Mouse (Mus musculus) CH12.LX (cell line): ENCODE results near the gene Gfm2. TPM values are rescaled to one million over a fixed set of nuclear protein-coding genes. Genes with fewer than 3 reads are reported as not detected.

Experiments
- DNase-seq: peaks from one replicate; pipeline ENCODE4 v3.0.0-alpha.2; 2013; ENCODE audit errors: extremely low read depth
- H3K27ac ChIP-seq: 2 replicates; pipeline ENCODE4 v1.5.1; 2012; ENCODE audit warnings: low read depth, mild to moderate bottlenecking, control low read depth, moderate library complexity; ENCODE audit not compliant: insufficient read depth
- H3K27me3 ChIP-seq: replicated peaks from 2 replicates; pipeline ENCODE3; 2012; ENCODE audit warnings: inconsistent platforms
- H3K36me3 ChIP-seq, 2 experiments: replicated peaks in 1 of 2; 2 replicates each; pipeline versions ENCODE3 to v1.6.1; 2012; ENCODE audit warnings: inconsistent platforms in 1 of 2, low read length in 1 of 2, mild to moderate bottlenecking in 1 of 2, mixed read lengths in 1 of 2, moderate library complexity in 1 of 2; ENCODE audit not compliant: control insufficient read depth in 1 of 2, insufficient read depth in 1 of 2
- H3K4me1 ChIP-seq, 2 experiments: 2 replicates each; pipeline ENCODE4 v1.6.1; 2012; ENCODE audit warnings: inconsistent platforms in 1 of 2, moderate library complexity in 1 of 2; ENCODE audit not compliant: insufficient read depth in 2 of 2, control insufficient read depth in 1 of 2
- H3K4me2 ChIP-seq: 2 replicates; pipeline ENCODE4 v1.6.1; 2012; ENCODE audit warnings: low read depth, mild to moderate bottlenecking, control low read depth; ENCODE audit not compliant: poor library complexity, insufficient read depth, severe bottlenecking
- H3K4me3 ChIP-seq, 3 experiments: fragments of 150-350 bp in 1 of 3; sonication (generic) in 1 of 3; replicated peaks in 1 of 3; 2 replicates each; pipeline versions ENCODE3 to v1.5.1; 2011 to 2012; ENCODE audit warnings: low read depth in 2 of 3, low read length in 2 of 3, mild to moderate bottlenecking in 2 of 3, moderate library complexity in 2 of 3, control low read depth in 1 of 3, improper control_type of control experiment in 1 of 3, inconsistent platforms in 1 of 3, mixed read lengths in 1 of 3; ENCODE audit not compliant: poor library complexity in 1 of 3
- H3K79me2 ChIP-seq: replicated peaks from 2 replicates; pipeline ENCODE4 v1.6.1; 2012; ENCODE audit warnings: mild to moderate bottlenecking, moderate library complexity; ENCODE audit not compliant: control insufficient read depth, poor library complexity, insufficient read depth, severe bottlenecking; ENCODE audit errors: extremely low read depth
- H3K9ac ChIP-seq: 2 replicates; pipeline ENCODE4 v1.6.1; 2012; ENCODE audit warnings: low read depth, mild to moderate bottlenecking, control low read depth, moderate library complexity; ENCODE audit not compliant: insufficient read depth
- H3K9me3 ChIP-seq: replicated peaks from 2 replicates; pipeline ENCODE3; 2012; ENCODE audit warnings: low read length, inconsistent platforms, mixed read lengths
- BHLHE40 ChIP-seq: IDR thresholded peaks from 2 replicates; pipeline ENCODE4 v1.6.1; 2011; ENCODE audit warnings: mild to moderate bottlenecking, low read depth, low read length, improper control_type of control experiment
- CHD1 ChIP-seq: IDR thresholded peaks from 2 replicates; pipeline ENCODE4 v1.6.1; 2012; ENCODE audit warnings: low read depth, low read length, improper control_type of control experiment, inconsistent platforms
- CTCF ChIP-seq, 2 experiments: IDR thresholded peaks in 1 of 2; conservative IDR thresholded peaks in 1 of 2; 2 replicates each; pipeline ENCODE4 v1.5.1; 2011 to 2012; ENCODE audit warnings: low read depth in 2 of 2, low read length in 2 of 2, improper control_type of control experiment in 1 of 2, inconsistent platforms in 1 of 2, mild to moderate bottlenecking in 1 of 2, moderate library complexity in 1 of 2
- E2F4 ChIP-seq: IDR thresholded peaks from 2 replicates; pipeline ENCODE4 v1.6.1; 2011; ENCODE audit warnings: low read depth, low read length, improper control_type of control experiment; ENCODE audit not compliant: insufficient replicate concordance
- ELF1 ChIP-seq: IDR thresholded peaks from 2 replicates; pipeline ENCODE4 v1.6.1; 2014; ENCODE audit warnings: low read depth, mild to moderate bottlenecking, inconsistent platforms, low read length, improper control_type of control experiment
- HCFC1 ChIP-seq: IDR thresholded peaks from 2 replicates; pipeline ENCODE4 v1.6.1; 2012; ENCODE audit warnings: low read depth, mild to moderate bottlenecking, inconsistent platforms, low read length, improper control_type of control experiment
- JUN ChIP-seq: IDR thresholded peaks from 2 replicates; pipeline ENCODE4 v1.6.1; 2011; ENCODE audit warnings: low read depth, mild to moderate bottlenecking, low read length, improper control_type of control experiment, moderate library complexity; ENCODE audit not compliant: insufficient read depth
- MAFK ChIP-seq: IDR thresholded peaks from 2 replicates; pipeline ENCODE4 v1.6.1; 2011; ENCODE audit warnings: low read length, improper control_type of control experiment; ENCODE audit not compliant: insufficient replicate concordance
- MYC ChIP-seq: IDR thresholded peaks from 2 replicates; pipeline ENCODE4 v1.6.1; 2011; ENCODE audit warnings: low read depth, mild to moderate bottlenecking, improper control_type of control experiment, low read length
- NELFE ChIP-seq: IDR thresholded peaks from 2 replicates; pipeline ENCODE4 v1.6.1; 2011; ENCODE audit warnings: low read depth, low read length, improper control_type of control experiment
- NRF1 ChIP-seq: IDR thresholded peaks from 2 replicates; pipeline ENCODE4 v1.6.1; 2014; ENCODE audit warnings: low read depth, mild to moderate bottlenecking, inconsistent platforms, low read length, improper control_type of control experiment, moderate library complexity
- PAX5 ChIP-seq: IDR thresholded peaks from 2 replicates; pipeline ENCODE4 v1.6.1; 2012; ENCODE audit warnings: low read length, inconsistent platforms, mixed read lengths
- POLR2A ChIP-seq: IDR thresholded peaks from 2 replicates; pipeline ENCODE4 v1.6.1; 2011; ENCODE audit warnings: low read depth, mild to moderate bottlenecking, improper control_type of control experiment, low read length
- RAD21 ChIP-seq: IDR thresholded peaks from 2 replicates; pipeline ENCODE4 v1.6.1; 2011; ENCODE audit warnings: low read depth, mild to moderate bottlenecking, low read length, improper control_type of control experiment, moderate library complexity
- RCOR1 ChIP-seq: conservative IDR thresholded peaks from 2 replicates; pipeline ENCODE4 v1.6.1; 2012; ENCODE audit warnings: low read depth, mild to moderate bottlenecking, inconsistent platforms, low read length, improper control_type of control experiment
- SIN3A ChIP-seq: IDR thresholded peaks from 2 replicates; pipeline ENCODE4 v1.6.1; 2012; ENCODE audit warnings: low read length, improper control_type of control experiment, inconsistent platforms
- SMC3 ChIP-seq: IDR thresholded peaks from 2 replicates; pipeline ENCODE4 v1.6.1; 2011; ENCODE audit warnings: low read depth, low read length, improper control_type of control experiment
- TBP ChIP-seq: conservative IDR thresholded peaks from 2 replicates; pipeline ENCODE4 v1.6.1; 2011; ENCODE audit warnings: low read depth, low read length, improper control_type of control experiment
- TCF12 ChIP-seq: IDR thresholded peaks from 2 replicates; pipeline ENCODE4 v1.6.1; 2014; ENCODE audit warnings: low read depth, mild to moderate bottlenecking, inconsistent platforms, low read length, improper control_type of control experiment
- UBTF ChIP-seq: IDR thresholded peaks from 2 replicates; pipeline ENCODE4 v1.6.1; 2012; ENCODE audit warnings: low read depth, mild to moderate bottlenecking, inconsistent platforms, low read length, improper control_type of control experiment, moderate library complexity
- USF1 ChIP-seq: IDR thresholded peaks from 2 replicates; pipeline ENCODE4 v1.6.1; 2014; ENCODE audit warnings: low read depth, mild to moderate bottlenecking, inconsistent platforms, low read length, improper control_type of control experiment
- USF2 ChIP-seq: conservative IDR thresholded peaks from 2 replicates; pipeline ENCODE4 v1.6.1; 2011; ENCODE audit warnings: low read depth, low read length, improper control_type of control experiment
- ZC3H11A ChIP-seq: IDR thresholded peaks from 2 replicates; pipeline ENCODE4 v1.6.1; 2012; ENCODE audit warnings: low read depth, mild to moderate bottlenecking, inconsistent platforms, low read length, improper control_type of control experiment
- ZKSCAN1 ChIP-seq: IDR thresholded peaks from 2 replicates; pipeline ENCODE4 v1.6.1; 2012; ENCODE audit warnings: low read depth, inconsistent platforms, low read length, improper control_type of control experiment, borderline replicate concordance
- ZMIZ1 ChIP-seq: IDR thresholded peaks from 2 replicates; pipeline ENCODE4 v1.6.1; 2012; ENCODE audit warnings: low read depth, mild to moderate bottlenecking, inconsistent platforms, low read length, improper control_type of control experiment
- ZNF384 ChIP-seq: IDR thresholded peaks from 2 replicates; pipeline ENCODE4 v1.6.1; 2012; ENCODE audit warnings: low read depth, low read length, improper control_type of control experiment, inconsistent platforms
- dilution Hi-C: fragments of 300-500 bp; cut with MboI; formaldehyde crosslinking; loops from 2 replicates; pipeline ENCODE4 v1.14.3; 2020; ENCODE audit warnings: low sequenced_read_pairs; ENCODE audit not compliant: extremely low pct_unique_long_range_greater_than_20kb, extremely low pct_ligation_motif_present
- in situ Hi-C: fragments of 300-500 bp; cut with MboI; formaldehyde crosslinking; loops from 3 replicates; pipeline ENCODE4 v1.14.3; 2019; ENCODE audit warnings: low sequenced_read_pairs, low pct_ligation_motif_present, low pct_unique_long_range_greater_than_20kb, mixed read lengths
- polyA plus RNA-seq: library from polyadenylated mRNA; unstranded; fragments of >175 nt; gene quantifications from 2 replicates; pipeline ENCODE4 v1.2.1, GENCODE M21; 2012; ENCODE audit warnings: low read depth; ENCODE audit not compliant: insufficient read length
- total RNA-seq, 2 experiments: library from RNA; depleted of rRNA; stranded (reverse); fragments of 300-350 nt in 1 of 2; fragments of >200 nt in 1 of 2; gene quantifications; 2 replicates each; pipeline ENCODE4 v1.2.3; 2012 to 2014

Gene Gfm2
- total and polyA plus RNA-seq, 3 experiments, result 35.5 to 38.0 (median 37.4) TPM

DNA sequence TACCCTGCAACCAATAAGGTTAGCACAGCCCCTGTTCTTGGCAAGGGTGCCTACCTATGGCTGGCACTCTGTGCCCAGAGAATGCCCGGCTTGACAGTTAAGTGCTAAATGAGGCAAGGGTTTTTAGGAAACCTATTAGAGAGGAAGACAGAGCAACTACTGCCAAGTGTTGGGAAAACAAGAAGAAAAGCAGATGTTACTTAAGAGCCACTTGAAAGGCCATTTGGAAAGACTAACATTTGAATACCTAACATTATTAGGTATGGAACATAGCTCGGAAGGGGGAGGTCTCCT, 59.1 kb downstream of the Gfm2 start:
- in situ Hi-C loops (no loop called here), dilution Hi-C loops (no loop called here)
- Histone ChIP-seq H3K36me3 (peaks cover 2 to 17% of the 10 kb centered on the region in 2 experiments), H3K79me2 (no peaks in the 10 kb centered on the region), H3K9me3 (no peaks in the 10 kb centered on the region), H3K27ac (no peak overlapping the region), H3K4me3 (peak overlapping the region; percentile 69 to 90 (median 80)), H3K9ac (no peak overlapping the region; the same call in 1 of the 2 replicates), H3K4me2 (peak overlapping the region; percentile 82), H3K4me1 (peaks cover 7 to 25% of the 10 kb centered on the region in 2 experiments; a peak in 3 of 4 replicates), H3K27me3 (no peaks in the 10 kb centered on the region)
- DNase-seq, result no peak
- TF ChIP-seq HCFC1 (no peak), TBP (0 out of 2 replicates have a peak, but pooled peaks have one; percentile 14)

GRCm38 (mm10) chr13:97197932-97198562, 60.3 kb downstream of the Gfm2 start, which contains the start of gene Hexb:
Gene Hexb (minus strand): TSS chr13:97198357.
- in situ Hi-C loops, result no loop called here
- H3K27ac ChIP-seq, result peak within 1 kb of the TSS; percentile 40
- dilution Hi-C loops, result no loop called here
- no peaks in the 10 kb centered on the region for H3K27me3 ChIP-seq
- peak within 1 kb of the TSS; percentile 82 for H3K4me2 ChIP-seq
- no peaks in the 10 kb centered on the region for H3K9me3 ChIP-seq
- H3K4me1 ChIP-seq, result peaks cover 7 to 25% of the 10 kb centered on the region in 2 experiments; a peak in 3 of 4 replicates
- peak within 1 kb of the TSS; percentile 69 to 90 (median 80) for H3K4me3 ChIP-seq
- peaks cover 0 to 10% of the 10 kb centered on the region in 2 experiments for H3K36me3 ChIP-seq
- no peaks in the 10 kb centered on the region for H3K79me2 ChIP-seq
- peak; percentile 88 for DNase-seq
- TF ChIP-seq ZC3H11A (no peak), TCF12 (peak; percentile 53; the same call in 1 of the 2 replicates), CHD1 (no peak), TBP (peak; percentile 54; the same call in 1 of the 2 replicates), MYC (no peak), RAD21 (peak; percentile 32), USF2 (no peak), NELFE (peak; percentile 76), BHLHE40 (peak; percentile 93), JUN (no peak), ZNF384 (no peak), E2F4 (no peak), MAFK (no peak), POLR2A (peak; percentile 86), SIN3A (peak; percentile 29; the same call in 1 of the 2 replicates), CTCF (conservative IDR thresholded peaks at IDR 0.05 in 1 of 2, IDR thresholded peaks at IDR 0.05 in 1 of 2; ENCODE audit: low read depth in 2 of 2, low read length in 2 of 2) (peak in 1 of 2 experiments; percentile 36; a peak in 1 of 4 replicates), HCFC1 (peak; percentile 36), RCOR1 (no peak), USF1 (peak; percentile 53), ZMIZ1 (peak; percentile 79), ELF1 (peak; percentile 76), PAX5 (no peak), SMC3 (peak; percentile 6; the same call in 1 of the 2 replicates), UBTF (peak; percentile 52; the same call in 1 of the 2 replicates), ZKSCAN1 (no peak), NRF1 (no peak)
- H3K9ac ChIP-seq, result peak within 1 kb of the TSS; percentile 29; the same call in 1 of the 2 replicates
